Mouse (Mus musculus): ENCODE results near the gene Pacsin1. TPM values are rescaled to one million over a fixed set of nuclear protein-coding genes. Genes with fewer than 3 reads are reported as not detected.

Pacsin1 gene
- polyA plus RNA-seq, 1 experiment from 2014 or later = 1.4 TPM

DNA sequence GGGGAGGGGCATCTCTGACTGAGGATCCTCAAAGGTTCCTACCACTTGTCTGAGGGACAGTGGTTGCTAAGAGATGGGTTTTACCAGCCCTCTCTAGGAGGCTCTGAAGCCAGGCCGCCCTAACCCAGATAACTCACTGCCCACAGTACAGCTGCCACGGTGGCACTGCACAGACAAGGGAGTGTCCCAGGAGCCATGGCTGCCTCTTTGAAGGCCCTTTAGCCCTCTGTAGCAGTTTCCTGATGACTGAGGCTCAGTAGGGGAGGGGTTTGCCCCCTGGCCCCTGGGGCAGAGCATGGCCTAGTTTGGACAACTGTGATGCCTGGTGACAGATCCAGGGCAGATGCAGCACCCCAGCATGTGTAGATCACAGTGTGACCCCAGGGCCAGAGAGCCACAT lies 45.5 kb downstream of the Pacsin1 start:
- Histone ChIP-seq H3K27ac (ENCODE audit: low read length) (no peak overlapping the region), H3K9me3 (ENCODE audit: low read length) (peaks cover 14% of the 10 kb centered on the region; the same call in 1 of the 2 replicates), H3K4me2 (replicated peaks; ENCODE audit: low read depth, low read length) (no peak overlapping the region), H3K4me3 (ENCODE audit: low read length) (no peak overlapping the region), H3K27me3 (ENCODE audit: insufficient read depth, low read length) (no peaks in the 10 kb centered on the region), H3K36me3 (ENCODE audit: insufficient read depth, low read length) (no peaks in the 10 kb centered on the region), H3K4me1 (ENCODE audit: insufficient read depth, low read length) (no peaks in the 10 kb centered on the region), H3K9ac (replicated peaks; ENCODE audit: low read length) (no peak overlapping the region)
- 58% methylated on average over 2 of the region's 2 CpGs for WGBS
- ATAC-seq (ENCODE audit: low FRiP score, low TSS enrichment) = peak; percentile 36; the same call in 1 of the 2 replicates

DNA sequence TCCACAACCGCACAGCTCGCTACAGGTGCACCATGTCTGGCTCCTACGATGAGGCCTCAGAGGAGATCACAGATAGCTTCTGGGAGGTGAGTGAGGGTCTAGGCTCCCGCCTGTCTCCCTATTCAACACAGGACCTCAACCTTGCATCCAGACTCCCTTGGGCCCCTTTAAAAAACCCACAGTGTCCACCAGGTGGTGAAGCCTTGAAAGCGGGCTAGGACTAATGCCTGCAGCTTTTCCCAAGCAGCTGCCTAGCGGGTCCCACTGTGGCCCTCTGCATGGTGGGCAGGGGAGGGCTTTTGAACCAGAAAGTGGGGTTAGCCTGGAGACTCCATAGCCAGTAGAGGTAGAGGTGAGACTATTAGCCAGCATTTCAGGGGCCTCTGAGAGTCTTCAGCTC lies 46.5 kb downstream of the Pacsin1 start:
- Histone ChIP-seq H3K36me3 (ENCODE audit: insufficient read depth, low read length) (no peaks in the 10 kb centered on the region), H3K4me3 (ENCODE audit: low read length) (no peak overlapping the region), H3K9me3 (ENCODE audit: low read length) (peaks cover 14% of the 10 kb centered on the region; the same call in 1 of the 2 replicates), H3K27ac (ENCODE audit: low read length) (no peak overlapping the region), H3K9ac (replicated peaks; ENCODE audit: low read length) (no peak overlapping the region), H3K4me1 (ENCODE audit: insufficient read depth, low read length) (no peaks in the 10 kb centered on the region), H3K4me2 (replicated peaks; ENCODE audit: low read depth, low read length) (no peak overlapping the region), H3K27me3 (ENCODE audit: insufficient read depth, low read length) (no peaks in the 10 kb centered on the region)
- no peak for ATAC-seq (ENCODE audit: low FRiP score, low TSS enrichment)
- WGBS = 73% methylated on average over 6 of the region's 6 CpGs

DNA sequence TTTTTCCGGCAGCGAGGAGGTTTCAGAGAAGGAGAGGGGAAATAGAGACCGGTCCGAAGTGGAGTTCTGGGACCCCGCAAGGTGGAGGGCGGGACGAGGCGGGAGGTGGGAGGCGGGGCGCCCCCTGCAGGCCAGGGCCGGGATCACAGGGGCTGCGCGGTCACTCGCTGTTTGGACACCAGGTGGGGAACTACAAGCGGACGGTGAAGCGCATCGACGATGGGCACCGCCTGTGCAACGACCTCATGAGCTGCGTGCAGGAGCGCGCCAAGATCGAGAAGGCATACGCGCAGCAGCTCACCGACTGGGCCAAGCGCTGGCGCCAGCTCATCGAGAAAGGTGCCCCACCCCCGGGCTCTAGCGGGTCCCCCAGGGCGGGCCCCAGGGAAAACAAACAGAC lies 47.2 kb downstream of the Pacsin1 start:
- ATAC-seq (ENCODE audit: low FRiP score, low TSS enrichment) = 0 out of 2 replicates have a peak, but pooled peaks have one; percentile 46
- 0 out of 2 replicates have a peak, but pooled peaks cover under 1% of the 10 kb centered on the region for H3K4me1 ChIP-seq (ENCODE audit: insufficient read depth, low read length)
- peaks cover 14% of the 10 kb centered on the region; the same call in 1 of the 2 replicates for H3K9me3 ChIP-seq (ENCODE audit: low read length)
- WGBS = under 1% methylated on average over 32 of the region's 34 CpGs
- peak overlapping the region; percentile 25 for H3K4me3 ChIP-seq (ENCODE audit: low read length)
- H3K36me3 ChIP-seq (ENCODE audit: insufficient read depth, low read length) = no peaks in the 10 kb centered on the region
- H3K27me3 ChIP-seq (ENCODE audit: insufficient read depth, low read length) = no peaks in the 10 kb centered on the region
- H3K4me2 ChIP-seq (replicated peaks; ENCODE audit: low read depth, low read length) = peak overlapping the region; percentile 60
- no peak overlapping the region for H3K27ac ChIP-seq (ENCODE audit: low read length)
- peak overlapping the region; percentile 48 for H3K9ac ChIP-seq (replicated peaks; ENCODE audit: low read length)

DNA sequence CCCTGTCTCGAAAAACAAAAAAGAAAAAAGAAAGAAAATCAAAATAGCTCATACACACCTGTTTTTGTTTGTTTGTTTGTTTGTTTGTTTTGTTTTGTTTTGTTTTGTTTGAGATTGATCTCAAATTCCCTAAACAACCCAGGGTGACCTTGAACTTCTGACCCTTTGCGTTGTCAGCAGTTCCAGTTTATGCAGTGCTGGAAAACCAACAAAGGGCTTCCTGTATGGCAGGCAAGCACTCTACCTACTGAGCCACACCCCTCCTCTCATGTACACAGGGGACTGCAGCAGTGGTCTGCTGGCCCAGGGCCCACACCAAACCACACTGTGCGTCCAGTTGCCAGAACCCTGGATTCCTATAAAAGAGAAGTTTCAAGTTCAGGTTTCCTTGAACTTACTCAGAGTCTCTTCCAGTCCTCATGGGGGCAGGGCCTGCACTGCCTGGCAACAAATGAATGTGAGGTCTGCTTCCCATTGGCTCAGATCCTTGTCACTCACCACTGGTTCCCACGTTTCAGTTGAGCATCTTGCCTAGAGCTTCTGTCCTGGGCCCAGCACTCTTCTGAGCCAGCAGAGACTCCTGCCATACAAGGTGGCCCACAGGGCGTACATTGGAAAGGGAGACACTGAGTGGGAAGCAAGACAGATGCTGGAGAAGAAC lies 48.8 kb downstream of the Pacsin1 start:
- H3K4me1 ChIP-seq (ENCODE audit: insufficient read depth, low read length) = peaks cover 13% of the 10 kb centered on the region
- no peaks in the 10 kb centered on the region for H3K36me3 ChIP-seq (ENCODE audit: insufficient read depth, low read length)
- no peak overlapping the region for H3K4me2 ChIP-seq (replicated peaks; ENCODE audit: low read depth, low read length)
- H3K9me3 ChIP-seq (ENCODE audit: low read length) = peaks cover 10% of the 10 kb centered on the region; the same call in 1 of the 2 replicates
- no peak overlapping the region for H3K27ac ChIP-seq (ENCODE audit: low read length)
- no peaks in the 10 kb centered on the region for H3K27me3 ChIP-seq (ENCODE audit: insufficient read depth, low read length)
- ATAC-seq (ENCODE audit: low FRiP score, low TSS enrichment) = no peak
- no peak overlapping the region for H3K4me3 ChIP-seq (ENCODE audit: low read length)
- H3K9ac ChIP-seq (replicated peaks; ENCODE audit: low read length) = no peak overlapping the region
- WGBS = 65% methylated on average over 5 of the region's 5 CpGs

DNA sequence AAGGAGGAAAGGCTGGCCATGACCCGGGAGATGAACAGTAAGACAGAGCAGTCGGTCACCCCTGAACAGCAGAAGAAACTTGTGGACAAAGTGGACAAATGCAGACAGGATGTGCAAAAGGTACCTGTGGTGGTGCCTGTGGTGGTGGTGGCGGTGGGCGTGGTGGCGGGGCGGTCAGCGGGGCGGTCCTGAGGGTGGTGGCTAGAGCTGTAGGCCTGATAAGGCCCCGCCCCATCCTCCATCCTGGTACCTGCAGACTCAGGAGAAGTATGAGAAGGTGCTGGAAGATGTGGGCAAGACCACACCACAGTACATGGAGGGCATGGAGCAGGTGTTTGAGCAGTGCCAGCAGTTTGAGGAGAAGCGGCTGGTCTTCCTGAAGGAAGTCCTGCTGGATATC lies 50.4 kb downstream of the Pacsin1 start:
- Histone ChIP-seq H3K27me3 (ENCODE audit: insufficient read depth, low read length) (no peaks in the 10 kb centered on the region), H3K9ac (replicated peaks; ENCODE audit: low read length) (no peak overlapping the region), H3K27ac (ENCODE audit: low read length) (no peak overlapping the region), H3K4me3 (ENCODE audit: low read length) (no peak overlapping the region), H3K4me1 (ENCODE audit: insufficient read depth, low read length) (peaks cover 13% of the 10 kb centered on the region), H3K4me2 (replicated peaks; ENCODE audit: low read depth, low read length) (no peak overlapping the region), H3K36me3 (ENCODE audit: insufficient read depth, low read length) (no peaks in the 10 kb centered on the region), H3K9me3 (ENCODE audit: low read length) (no peaks in the 10 kb centered on the region)
- 35% methylated on average over 9 of the region's 10 CpGs for WGBS
- ATAC-seq (ENCODE audit: low FRiP score, low TSS enrichment) = no peak

DNA sequence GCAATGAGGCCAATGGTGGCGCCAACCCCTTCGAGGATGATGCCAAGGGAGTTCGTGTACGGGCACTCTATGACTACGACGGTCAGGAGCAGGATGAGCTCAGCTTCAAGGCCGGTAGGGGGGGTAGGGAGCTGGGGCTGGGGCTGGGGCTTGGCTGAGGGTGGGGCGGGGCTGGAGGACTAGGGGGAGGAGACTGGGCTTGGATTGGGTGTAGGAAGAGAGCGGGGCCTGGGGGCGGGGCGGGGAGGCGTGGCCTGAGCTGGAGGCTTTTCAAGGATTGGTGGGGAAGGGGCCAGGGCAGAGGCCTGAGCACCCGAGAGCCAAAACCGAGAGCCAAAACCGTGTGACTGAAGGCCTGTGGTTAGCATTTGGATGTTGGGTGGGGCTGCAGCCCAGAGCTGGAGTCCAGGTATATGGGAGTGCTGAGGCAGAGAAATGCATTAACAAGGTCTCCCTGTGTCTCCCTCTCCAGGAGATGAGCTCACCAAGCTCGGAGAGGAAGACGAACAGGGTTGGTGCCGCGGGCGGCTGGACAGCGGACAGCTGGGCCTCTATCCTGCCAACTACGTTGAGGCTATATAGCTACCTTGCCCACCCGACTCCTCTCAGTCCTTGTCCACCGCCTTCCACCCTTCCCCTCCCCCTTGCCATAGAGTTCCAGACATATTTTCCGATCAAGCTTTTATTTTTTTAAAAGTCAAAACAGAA lies 52.8 kb downstream of the Pacsin1 start:
- Histone ChIP-seq H3K4me1 (ENCODE audit: insufficient read depth, low read length) (peaks cover 13% of the 10 kb centered on the region), H3K9ac (replicated peaks; ENCODE audit: low read length) (peak overlapping the region; percentile 51), H3K36me3 (ENCODE audit: insufficient read depth, low read length) (no peaks in the 10 kb centered on the region), H3K27me3 (ENCODE audit: insufficient read depth, low read length) (no peaks in the 10 kb centered on the region), H3K27ac (ENCODE audit: low read length) (no peak overlapping the region), H3K9me3 (ENCODE audit: low read length) (no peaks in the 10 kb centered on the region), H3K4me2 (replicated peaks; ENCODE audit: low read depth, low read length) (peak overlapping the region; percentile 66), H3K4me3 (ENCODE audit: low read length) (peak overlapping the region; percentile 37)
- 4% methylated on average over 24 of the region's 25 CpGs for WGBS
- peak; percentile 88 for ATAC-seq (ENCODE audit: low FRiP score, low TSS enrichment)

DNA sequence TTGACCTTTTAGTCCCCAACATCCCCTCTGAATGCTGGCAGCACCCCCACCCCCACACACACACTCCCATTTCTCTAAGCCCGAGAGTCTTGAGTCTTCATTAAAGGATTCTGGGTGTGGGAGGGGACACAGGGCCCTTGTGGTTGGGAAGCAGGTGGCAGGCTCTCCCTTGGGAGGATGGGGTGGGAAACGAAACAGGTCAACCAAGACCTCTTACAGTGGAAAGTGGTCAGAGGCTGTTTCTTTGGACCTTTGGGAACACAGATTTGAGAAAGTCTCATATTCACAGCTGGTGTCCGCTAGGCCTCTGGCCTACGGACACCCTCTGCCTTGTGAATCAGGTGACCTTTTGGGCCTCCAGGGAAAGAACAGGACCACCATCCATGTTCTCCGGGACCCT lies 54.3 kb downstream of the Pacsin1 start:
- WGBS = 72% methylated on average over 5 of the region's 5 CpGs
- no peak for ATAC-seq (ENCODE audit: low FRiP score, low TSS enrichment)
- Histone ChIP-seq H3K9me3 (ENCODE audit: low read length) (no peaks in the 10 kb centered on the region), H3K27me3 (ENCODE audit: insufficient read depth, low read length) (no peaks in the 10 kb centered on the region), H3K27ac (ENCODE audit: low read length) (no peak overlapping the region), H3K4me2 (replicated peaks; ENCODE audit: low read depth, low read length) (no peak overlapping the region), H3K4me1 (ENCODE audit: insufficient read depth, low read length) (peaks cover 13% of the 10 kb centered on the region), H3K36me3 (ENCODE audit: insufficient read depth, low read length) (no peaks in the 10 kb centered on the region), H3K9ac (replicated peaks; ENCODE audit: low read length) (no peak overlapping the region), H3K4me3 (ENCODE audit: low read length) (no peak overlapping the region)

DNA sequence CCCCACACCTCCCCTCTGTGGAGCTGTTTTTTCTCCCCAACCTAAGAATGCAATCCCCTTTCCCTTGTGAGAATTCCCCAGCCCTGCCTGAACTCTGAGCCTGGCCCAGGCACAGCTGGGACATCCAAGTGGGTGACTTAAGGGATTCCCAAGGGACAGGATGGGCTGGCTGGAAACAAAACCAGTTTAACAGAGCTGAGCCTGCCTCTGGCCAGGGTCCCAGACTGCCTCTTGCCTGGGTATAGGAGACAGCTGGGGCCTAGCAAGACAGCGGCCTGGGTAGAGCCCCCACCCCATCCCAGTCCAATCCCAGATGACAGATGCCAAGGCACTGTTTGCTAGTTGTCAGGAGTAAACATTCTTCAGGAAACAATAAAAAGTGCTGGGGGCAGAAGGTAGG lies 57.5 kb downstream of the Pacsin1 start:
- Histone ChIP-seq H3K9me3 (ENCODE audit: low read length) (no peaks in the 10 kb centered on the region), H3K27ac (ENCODE audit: low read length) (no peak overlapping the region), H3K9ac (replicated peaks; ENCODE audit: low read length) (no peak overlapping the region), H3K4me3 (ENCODE audit: low read length) (no peak overlapping the region), H3K4me2 (replicated peaks; ENCODE audit: low read depth, low read length) (no peak overlapping the region), H3K27me3 (ENCODE audit: insufficient read depth, low read length) (no peaks in the 10 kb centered on the region), H3K4me1 (ENCODE audit: insufficient read depth, low read length) (peaks cover 9% of the 10 kb centered on the region), H3K36me3 (ENCODE audit: insufficient read depth, low read length) (no peaks in the 10 kb centered on the region)
- 64% methylated on average over 1 of the region's 1 CpGs for WGBS
- ATAC-seq (ENCODE audit: low FRiP score, low TSS enrichment) = no peak

DNA sequence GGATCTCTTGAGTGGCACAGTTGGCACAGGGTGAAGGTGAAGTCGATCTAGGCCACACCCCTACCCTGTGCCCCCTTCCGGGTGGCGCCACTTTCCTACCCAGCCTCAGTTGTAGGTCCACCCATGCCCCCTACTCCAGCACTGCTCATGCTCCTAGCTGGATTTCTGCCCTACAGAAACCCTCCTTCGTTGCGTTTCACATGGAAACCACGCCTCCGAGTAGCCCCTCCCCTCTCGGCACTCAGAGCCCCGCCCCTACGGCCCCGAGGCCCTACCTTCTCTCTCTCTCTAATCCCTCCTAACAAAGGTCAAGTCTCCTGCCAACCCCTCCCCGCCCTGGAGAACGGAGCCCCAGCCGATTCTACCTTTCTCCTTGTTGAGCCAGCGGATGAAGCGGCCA lies 61.5 kb downstream of the Pacsin1 start:
- peak overlapping the region; percentile 55 for H3K9ac ChIP-seq (replicated peaks; ENCODE audit: low read length)
- WGBS = 5% methylated on average over 16 of the region's 16 CpGs
- H3K4me1 ChIP-seq (ENCODE audit: insufficient read depth, low read length) = no peaks in the 10 kb centered on the region
- H3K4me2 ChIP-seq (replicated peaks; ENCODE audit: low read depth, low read length) = peak overlapping the region; percentile 53
- peak overlapping the region; percentile 37 for H3K4me3 ChIP-seq (ENCODE audit: low read length)
- H3K27ac ChIP-seq (ENCODE audit: low read length) = no peak overlapping the region
- peak; percentile 60 for ATAC-seq (ENCODE audit: low FRiP score, low TSS enrichment)
- no peaks in the 10 kb centered on the region for H3K36me3 ChIP-seq (ENCODE audit: insufficient read depth, low read length)
- H3K27me3 ChIP-seq (ENCODE audit: insufficient read depth, low read length) = no peaks in the 10 kb centered on the region
- no peaks in the 10 kb centered on the region for H3K9me3 ChIP-seq (ENCODE audit: low read length)

DNA sequence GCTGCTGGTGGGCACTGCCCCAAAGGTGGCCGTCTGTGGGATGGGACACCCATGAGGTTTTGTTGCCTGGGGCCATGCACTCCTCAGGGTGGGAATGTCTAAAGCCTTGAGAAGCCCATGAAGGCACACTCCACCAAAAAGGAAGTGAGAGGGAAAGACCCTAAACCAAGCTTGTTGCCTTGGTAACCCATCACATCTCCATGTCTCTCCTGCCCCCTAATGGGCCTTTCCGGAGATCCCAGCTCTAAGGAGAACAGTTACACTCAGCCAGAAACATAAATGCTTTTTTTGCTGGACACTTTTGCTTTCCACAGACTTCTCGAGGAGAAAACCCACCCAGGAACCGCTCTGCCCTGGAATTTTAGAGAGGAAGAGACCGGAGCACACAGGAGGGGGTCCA lies 62.9 kb downstream of the Pacsin1 start:
- no peak overlapping the region for H3K9ac ChIP-seq (replicated peaks; ENCODE audit: low read length)
- no peak overlapping the region for H3K27ac ChIP-seq (ENCODE audit: low read length)
- ATAC-seq (ENCODE audit: low FRiP score, low TSS enrichment) = no peak
- H3K4me1 ChIP-seq (ENCODE audit: insufficient read depth, low read length) = no peaks in the 10 kb centered on the region
- H3K4me3 ChIP-seq (ENCODE audit: low read length) = no peak overlapping the region
- no peak overlapping the region for H3K4me2 ChIP-seq (replicated peaks; ENCODE audit: low read depth, low read length)
- no peaks in the 10 kb centered on the region for H3K27me3 ChIP-seq (ENCODE audit: insufficient read depth, low read length)
- H3K9me3 ChIP-seq (ENCODE audit: low read length) = no peaks in the 10 kb centered on the region
- no peaks in the 10 kb centered on the region for H3K36me3 ChIP-seq (ENCODE audit: insufficient read depth, low read length)
- WGBS = 65% methylated on average over 5 of the region's 5 CpGs
